Mouse (Mus musculus): ENCODE data around the gene Gm20817. TPM values are rescaled to one million over a fixed set of nuclear protein-coding genes. Genes with fewer than 3 reads are reported as not detected.

Gene Gm20817
- not detected for total RNA-seq (2023)

GRCm38 (mm10) chrY:68832628-68833027 is at the start of gene Gm20817:
Gene Gm20817, minus strand, starts transcription at chrY:68832728.

All from neutrophil, adult 59 days (primary cell).